ENCODE assay signal across 20 mouse cellular contexts in the genomic region with DNA sequence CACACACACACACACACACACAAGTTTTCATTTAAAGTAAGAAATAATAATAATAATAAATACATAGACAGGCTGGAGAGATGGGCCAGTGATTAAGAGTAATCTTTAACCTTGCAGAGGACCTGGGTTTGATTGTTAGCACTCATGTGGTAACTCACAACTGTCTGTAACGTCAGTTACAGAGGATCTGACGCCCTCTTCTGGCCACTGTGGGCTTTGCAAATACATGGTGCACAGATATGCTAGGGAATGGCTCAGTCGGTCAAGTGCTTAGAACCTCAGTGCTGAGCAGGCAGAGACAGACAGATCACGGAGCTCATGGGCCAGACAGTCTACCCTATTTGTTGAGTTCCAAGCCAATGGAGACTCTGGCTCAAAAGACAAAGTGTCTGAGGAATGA.
"Had no signal": no experiment of that assay in that cellular context is flagged by ENCODE, and none has a peak within 500 bp of the region (broad histone marks: within the 10 kb centered on the region; RNA-seq: fewer than 3 reads in every experiment).

No protein-coding gene starts in this region.

- H3K4me2 ChIP-seq: liver, embryonic 15.5 days; midbrain, embryonic 12.5 days; neural tube, embryonic 13.5 days; neural tube, embryonic 15.5 days; stomach, embryonic 15.5 days had no signal

- H3K27me3 ChIP-seq: liver, embryonic 15.5 days; midbrain, embryonic 12.5 days; neural tube, embryonic 13.5 days; neural tube, embryonic 15.5 days; stomach, embryonic 15.5 days had no signal

- H3K4me1 ChIP-seq: liver, embryonic 15.5 days; megakaryocyte, embryonic 14.5 days; midbrain, embryonic 12.5 days; neural tube, embryonic 13.5 days had no signal

- DNase-seq: liver, postnatal 0 days; lung, adult 2 months; lung, postnatal 14 days; lung, postnatal 36 days; midbrain, embryonic 14.5 days; retina, postnatal 1 day; right cerebral cortex, adult 18-20 months; thymus, adult 2 months; thymus, postnatal 25 days; thymus, postnatal 4 days had no signal

- H3K4me3 ChIP-seq: liver, embryonic 15.5 days; megakaryocyte, embryonic 14.5 days; midbrain, embryonic 12.5 days; myocyte; neural tube, embryonic 13.5 days; neural tube, embryonic 15.5 days; stomach, embryonic 15.5 days had no signal

- H3K9me3 ChIP-seq: liver, embryonic 15.5 days; midbrain, embryonic 12.5 days; neural tube, embryonic 15.5 days; stomach, embryonic 15.5 days had no signal

- ATAC-seq: liver, postnatal 0 days; midbrain, embryonic 16.5 days had no signal

- H3K36me3 ChIP-seq: liver, embryonic 15.5 days; midbrain, embryonic 12.5 days; neural tube, embryonic 13.5 days; neural tube, embryonic 15.5 days; stomach, embryonic 15.5 days had no signal

- H3K27ac ChIP-seq: liver, embryonic 15.5 days; macrophage; midbrain, embryonic 12.5 days; neural tube, embryonic 13.5 days; neural tube, embryonic 15.5 days; stomach, embryonic 15.5 days; stomach, postnatal 0 days had no signal

- H3K9ac ChIP-seq: liver, embryonic 15.5 days; liver, postnatal 0 days; midbrain, embryonic 12.5 days; neural tube, embryonic 13.5 days; neural tube, embryonic 15.5 days; stomach, embryonic 15.5 days had no signal
